Mouse (Mus musculus) brown adipose tissue, adult 24 weeks (tissue): Measurements from ENCODE around the gene Noto. TPM values are rescaled to one million over a fixed set of nuclear protein-coding genes. Genes with fewer than 3 reads are reported as not detected.

ENCODE experiments used
- H3K27ac ChIP-seq: fragments of 200-500 bp; replicated peaks from 2 replicates; pipeline ENCODE4 v1.5.1; 2012; ENCODE audit warnings: low read depth, mild to moderate bottlenecking, low read length
- H3K4me1 ChIP-seq: fragments of 200-500 bp; 2 replicates; pipeline ENCODE4 v1.6.1; 2012; ENCODE audit warnings: low read length, mixed read lengths; ENCODE audit not compliant: control insufficient read depth, insufficient read depth, insufficient read length
- H3K4me3 ChIP-seq: fragments of 200-500 bp; 2 replicates; pipeline ENCODE4 v1.5.1; 2012; ENCODE audit warnings: low read depth, mild to moderate bottlenecking, low read length, moderate library complexity; ENCODE audit not compliant: insufficient read depth
- polyA plus RNA-seq: library from polyadenylated mRNA; stranded (reverse); fragments of >200 nt; gene quantifications from 2 replicates; pipeline ENCODE4 v1.2.4, GENCODE M21; 2012; ENCODE audit not compliant: missing spikeins, insufficient read depth, insufficient read length

Noto gene
- polyA plus RNA-seq, 1 experiment: not detected

- Histone ChIP-seq H3K27ac (no peak overlapping the region), H3K4me1 (no peaks in the 10 kb centered on the region), H3K4me3 (no peak overlapping the region)
Observed at GRCm38 (mm10) chr6:85478416-85478815, 54.7 kb downstream of the Noto start.

Other genes with a start within 250 kb of the Noto start
- gene Emx1, start 236.4 kb upstream of the Noto start, polyA plus RNA-seq: not detected in 2 replicates
- gene Sfxn5, start 90.5 kb upstream of the Noto start, polyA plus RNA-seq: 51.9 and 66.8 TPM in 2 replicates
- 10.0 and 10.3 TPM in 2 replicates for gene Rab11fip5, start 49.3 kb upstream of the Noto start, polyA plus RNA-seq
- 8.3 and 12.7 TPM in 2 replicates for gene Smyd5, start 8.1 kb downstream of the Noto start, polyA plus RNA-seq
- gene Cct7, start 27.6 kb downstream of the Noto start, polyA plus RNA-seq: 85.6 and 142 TPM in 2 replicates
- gene Pradc1, start 28.1 kb downstream of the Noto start, polyA plus RNA-seq: 15.1 and 16.3 TPM in 2 replicates
- not detected in 2 replicates for gene Fbxo41, start 79.1 kb downstream of the Noto start, polyA plus RNA-seq
- gene Egr4, start 89.7 kb downstream of the Noto start, polyA plus RNA-seq: not detected in 2 replicates
- 0.59 and 0.71 TPM in 2 replicates for gene Alms1, start 163.6 kb downstream of the Noto start, polyA plus RNA-seq